Mouse (Mus musculus): ENCODE measurements at regions not wholly inside any gene's neighbourhood (a gene's known extent, or its start where the extent isn't known, plus 50 kb on each side); places are given as distances from the start of the nearest gene placed in this dataset.

DNA sequence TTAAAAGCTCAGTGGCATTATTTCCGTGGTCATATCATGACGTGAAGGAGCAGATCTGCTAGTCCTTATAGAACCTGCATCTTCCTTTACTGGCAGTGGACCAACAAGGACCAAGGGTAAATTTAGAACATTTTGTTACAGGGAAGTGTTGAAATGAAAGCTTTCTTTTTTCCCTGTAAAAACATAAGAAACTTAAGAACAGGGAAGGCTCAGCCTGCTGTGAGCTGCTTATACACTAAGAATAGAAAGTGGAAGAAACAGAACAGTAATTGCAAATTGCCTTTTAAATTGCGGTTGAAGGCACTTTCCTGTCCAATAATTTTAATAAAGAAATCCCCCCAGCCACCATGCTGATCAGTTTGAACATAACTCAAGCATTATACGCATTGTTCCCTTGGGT, 140.4 kb downstream of the Lca5 start:
- no peaks in the 10 kb centered on the region for H3K79me2 ChIP-seq (replicated peaks; ENCODE audit: control insufficient read depth, insufficient read depth, low read length)
- DNase-seq = no peak
- TF ChIP-seq POLR2A (IDR thresholded peaks at IDR 0.05; ENCODE audit: insufficient read depth, low read depth, low read length) = no peak
- TF ChIP-seq CTCF (IDR thresholded peaks at IDR 0.05) = no peak
- TF ChIP-seq EP300 (IDR thresholded peaks at IDR 0.05; ENCODE audit: insufficient read depth, low read depth, low read length) = no peak
- H3K4me3 ChIP-seq = no peak overlapping the region
- no peaks in the 10 kb centered on the region for H3K36me3 ChIP-seq (ENCODE audit: control insufficient read depth, insufficient read depth, low read length)
- 74% methylated on average over 4 of the region's 4 CpGs for WGBS
- H3K9ac ChIP-seq (ENCODE audit: low read depth, low read length) = no peak overlapping the region
- no peaks in the 10 kb centered on the region for H3K4me1 ChIP-seq (ENCODE audit: control insufficient read depth, insufficient read depth, low read length)
- H3K27ac ChIP-seq = no peak overlapping the region
- intact Hi-C loops (cut with DNase I) = no loop called here
- no peaks in the 10 kb centered on the region for H3K27me3 ChIP-seq (ENCODE audit: control insufficient read depth, insufficient read depth, low read length)

DNA sequence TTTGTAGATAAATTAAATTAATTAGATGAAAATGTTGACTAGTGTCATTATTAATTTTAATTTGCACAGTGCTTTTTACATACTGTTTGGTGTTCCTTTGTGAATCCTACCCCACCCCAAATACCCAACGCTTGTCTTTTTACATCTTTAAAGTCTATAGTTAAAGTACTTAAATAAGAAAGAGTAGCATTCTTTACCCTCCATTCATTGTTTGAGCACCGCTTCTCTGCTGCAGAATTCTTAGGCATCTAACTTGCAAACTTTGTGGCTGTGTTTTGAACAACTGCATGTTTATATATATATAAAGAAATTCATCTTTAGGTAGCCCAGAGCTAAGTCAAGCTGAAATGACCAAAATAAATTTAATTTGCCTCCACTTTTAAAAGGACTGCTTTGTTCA, 140.9 kb downstream of the Lca5 start:
- Histone ChIP-seq H3K27me3 (ENCODE audit: control insufficient read depth, insufficient read depth, low read length) (no peaks in the 10 kb centered on the region), H3K9ac (ENCODE audit: low read depth, low read length) (no peak overlapping the region), H3K79me2 (replicated peaks; ENCODE audit: control insufficient read depth, insufficient read depth, low read length) (no peaks in the 10 kb centered on the region), H3K36me3 (ENCODE audit: control insufficient read depth, insufficient read depth, low read length) (no peaks in the 10 kb centered on the region), H3K4me3 (no peak overlapping the region), H3K27ac (no peak overlapping the region), H3K4me1 (ENCODE audit: control insufficient read depth, insufficient read depth, low read length) (no peaks in the 10 kb centered on the region)
- 91% methylated on average over 2 of the region's 2 CpGs for WGBS
- DNase-seq = no peak
- TF ChIP-seq POLR2A (IDR thresholded peaks at IDR 0.05; ENCODE audit: insufficient read depth, low read depth, low read length) (no peak), CTCF (IDR thresholded peaks at IDR 0.05) (no peak), EP300 (IDR thresholded peaks at IDR 0.05; ENCODE audit: insufficient read depth, low read depth, low read length) (no peak)
- intact Hi-C loops (cut with DNase I) = no loop called here

DNA sequence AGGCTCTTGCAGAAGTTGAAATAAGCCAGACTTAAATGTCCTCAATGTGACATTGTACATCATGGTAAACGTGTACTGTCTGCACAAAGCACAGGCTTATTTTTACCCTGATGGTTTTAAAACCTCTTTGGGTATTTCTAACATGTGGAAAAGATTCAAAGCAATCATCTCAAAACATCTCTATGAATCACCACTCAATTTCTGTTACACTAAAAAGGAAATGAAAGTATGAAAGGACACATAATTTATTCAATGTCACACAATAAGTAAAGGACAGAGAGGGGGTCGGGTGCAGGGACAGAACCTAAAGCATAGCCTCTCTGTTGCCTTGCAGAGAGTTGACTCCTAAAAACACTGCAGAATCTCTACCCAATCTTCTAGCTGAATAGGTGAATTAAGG, 141.3 kb downstream of the Lca5 start:
- DNase-seq = no peak
- H3K27ac ChIP-seq = no peak overlapping the region
- no peak overlapping the region for H3K9ac ChIP-seq (ENCODE audit: low read depth, low read length)
- H3K4me1 ChIP-seq (ENCODE audit: control insufficient read depth, insufficient read depth, low read length) = no peaks in the 10 kb centered on the region
- no peak overlapping the region for H3K4me3 ChIP-seq
- intact Hi-C loops (cut with DNase I) = no loop called here
- no peaks in the 10 kb centered on the region for H3K36me3 ChIP-seq (ENCODE audit: control insufficient read depth, insufficient read depth, low read length)
- TF ChIP-seq POLR2A (IDR thresholded peaks at IDR 0.05; ENCODE audit: insufficient read depth, low read depth, low read length) (no peak), CTCF (IDR thresholded peaks at IDR 0.05) (no peak), EP300 (IDR thresholded peaks at IDR 0.05; ENCODE audit: insufficient read depth, low read depth, low read length) (no peak)
- H3K27me3 ChIP-seq (ENCODE audit: control insufficient read depth, insufficient read depth, low read length) = no peaks in the 10 kb centered on the region
- H3K79me2 ChIP-seq (replicated peaks; ENCODE audit: control insufficient read depth, insufficient read depth, low read length) = no peaks in the 10 kb centered on the region
- 68% methylated on average over 2 of the region's 2 CpGs for WGBS

DNA sequence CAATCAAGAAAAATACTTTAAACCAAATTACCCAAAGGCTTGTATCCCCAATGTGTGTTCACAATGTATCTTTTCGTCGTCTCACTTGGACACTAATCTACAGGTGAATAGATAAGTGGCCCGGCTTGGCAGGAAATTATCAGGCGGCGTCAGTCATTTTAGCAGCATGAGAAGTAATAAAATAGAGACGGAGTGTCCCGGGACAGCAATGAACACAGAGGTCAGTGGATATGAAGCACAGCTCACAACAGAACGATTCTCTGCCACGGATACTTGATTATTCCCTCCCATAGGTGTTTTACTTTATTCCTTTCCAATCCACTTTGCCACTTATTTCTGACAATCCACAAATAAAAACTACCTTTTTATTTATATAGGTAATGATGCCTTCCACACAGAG, 145.5 kb downstream of the Lca5 start:
- Histone ChIP-seq H3K27me3 (ENCODE audit: control insufficient read depth, insufficient read depth, low read length) (no peaks in the 10 kb centered on the region), H3K4me3 (no peak overlapping the region), H3K27ac (no peak overlapping the region), H3K9ac (ENCODE audit: low read depth, low read length) (no peak overlapping the region), H3K36me3 (ENCODE audit: control insufficient read depth, insufficient read depth, low read length) (no peaks in the 10 kb centered on the region), H3K4me1 (ENCODE audit: control insufficient read depth, insufficient read depth, low read length) (no peaks in the 10 kb centered on the region), H3K79me2 (replicated peaks; ENCODE audit: control insufficient read depth, insufficient read depth, low read length) (no peaks in the 10 kb centered on the region)
- intact Hi-C loops (cut with DNase I) = no loop called here
- no peak for DNase-seq
- TF ChIP-seq POLR2A (IDR thresholded peaks at IDR 0.05; ENCODE audit: insufficient read depth, low read depth, low read length) (no peak), EP300 (IDR thresholded peaks at IDR 0.05; ENCODE audit: insufficient read depth, low read depth, low read length) (no peak), CTCF (IDR thresholded peaks at IDR 0.05) (no peak)
- WGBS = 58% methylated on average over 9 of the region's 9 CpGs

DNA sequence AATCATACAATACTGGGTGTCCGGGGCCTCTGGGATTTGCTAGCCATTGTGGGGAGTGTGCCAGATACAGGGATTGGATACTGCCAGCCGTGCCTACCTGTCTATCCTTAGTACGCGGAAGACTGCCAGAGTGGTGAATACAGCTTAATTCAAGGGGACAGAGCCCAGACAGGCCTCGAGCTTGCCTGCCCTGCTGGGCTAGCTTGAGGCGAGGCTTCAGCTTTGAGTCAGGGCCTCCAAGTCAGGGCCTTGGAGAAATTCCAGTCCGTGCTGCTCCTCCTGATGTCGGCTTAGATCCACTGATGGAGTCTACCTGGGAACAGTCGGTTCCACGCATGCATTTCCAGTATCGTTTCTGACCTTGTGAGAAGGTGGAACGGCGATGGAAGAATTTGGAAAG, 146.5 kb downstream of the Lca5 start:
- no peak for DNase-seq
- H3K4me3 ChIP-seq = no peak overlapping the region
- TF ChIP-seq POLR2A (IDR thresholded peaks at IDR 0.05; ENCODE audit: insufficient read depth, low read depth, low read length) = no peak
- TF ChIP-seq CTCF (IDR thresholded peaks at IDR 0.05) = no peak
- no peak for TF ChIP-seq EP300 (IDR thresholded peaks at IDR 0.05; ENCODE audit: insufficient read depth, low read depth, low read length)
- H3K4me1 ChIP-seq (ENCODE audit: control insufficient read depth, insufficient read depth, low read length) = no peaks in the 10 kb centered on the region
- H3K79me2 ChIP-seq (replicated peaks; ENCODE audit: control insufficient read depth, insufficient read depth, low read length) = no peaks in the 10 kb centered on the region
- H3K27me3 ChIP-seq (ENCODE audit: control insufficient read depth, insufficient read depth, low read length) = no peaks in the 10 kb centered on the region
- 90% methylated on average over 13 of the region's 13 CpGs for WGBS
- H3K9ac ChIP-seq (ENCODE audit: low read depth, low read length) = no peak overlapping the region
- no peak overlapping the region for H3K27ac ChIP-seq
- intact Hi-C loops (cut with DNase I) = no loop called here
- H3K36me3 ChIP-seq (ENCODE audit: control insufficient read depth, insufficient read depth, low read length) = no peaks in the 10 kb centered on the region

DNA sequence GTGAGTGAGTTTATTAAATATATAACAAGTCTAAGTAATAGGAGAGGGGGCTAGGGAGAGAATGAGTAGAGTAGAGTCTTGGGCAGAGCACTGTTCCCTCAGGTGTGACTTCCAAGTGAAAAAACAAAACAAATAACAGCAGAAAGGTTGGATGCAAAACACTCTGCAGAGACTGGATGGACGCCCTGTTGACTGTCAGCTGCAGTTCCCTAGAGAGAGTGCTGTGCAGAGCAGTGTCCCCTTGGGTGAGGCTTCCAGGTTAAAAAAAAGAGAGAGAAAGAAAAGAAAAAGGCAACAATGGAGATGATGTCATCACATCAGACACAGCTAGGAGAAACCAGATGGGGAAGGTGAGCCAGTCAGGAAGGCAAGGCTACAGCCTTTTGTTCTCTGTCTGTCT, 137.6 kb upstream of the Hmgn3 start:
- Histone ChIP-seq H3K4me3 (no peak overlapping the region), H3K36me3 (ENCODE audit: control insufficient read depth, insufficient read depth, low read length) (no peaks in the 10 kb centered on the region), H3K27ac (no peak overlapping the region), H3K4me1 (ENCODE audit: control insufficient read depth, insufficient read depth, low read length) (no peaks in the 10 kb centered on the region), H3K9ac (ENCODE audit: low read depth, low read length) (no peak overlapping the region), H3K27me3 (ENCODE audit: control insufficient read depth, insufficient read depth, low read length) (no peaks in the 10 kb centered on the region), H3K79me2 (replicated peaks; ENCODE audit: control insufficient read depth, insufficient read depth, low read length) (no peaks in the 10 kb centered on the region)
- intact Hi-C loops (cut with DNase I) = no loop called here
- DNase-seq = no peak
- TF ChIP-seq CTCF (IDR thresholded peaks at IDR 0.05) (no peak), POLR2A (IDR thresholded peaks at IDR 0.05; ENCODE audit: insufficient read depth, low read depth, low read length) (no peak), EP300 (IDR thresholded peaks at IDR 0.05; ENCODE audit: insufficient read depth, low read depth, low read length) (no peak)
- 54% methylated on average over 1 of the region's 1 CpGs for WGBS

Measured in heart, adult 2 months (tissue).